Mouse (Mus musculus): ENCODE results near the gene Pzp.

- no peak for TF ChIP-seq CTCF (IDR thresholded peaks at IDR 0.05; ENCODE audit: control insufficient read depth, insufficient read depth, insufficient read length)
- no peak for TF ChIP-seq USF1 (IDR thresholded peaks at IDR 0.05; ENCODE audit: low read depth)
- no peak for TF ChIP-seq MYOD1 (IDR thresholded peaks at IDR 0.05; ENCODE audit: control insufficient read depth, insufficient read length, low read depth)
- TF ChIP-seq MAX (IDR thresholded peaks at IDR 0.05): no peak
- TF ChIP-seq MYOG (IDR thresholded peaks at IDR 0.05; ENCODE audit: control insufficient read depth, extremely low read depth, insufficient read length): no peak
These were observed 65.6 kb downstream of the Pzp start for GRCm38 (mm10) chr6:128460729-128461503.
